Mouse (Mus musculus) G1E (cell line): ENCODE results near the gene Vsig8.

ENCODE experiments used
- CTCF ChIP-seq: IDR thresholded peaks from 2 replicates; pipeline ENCODE4 v1.5.1; 2012; ENCODE audit warnings: low read depth, low read length, inconsistent platforms, mixed read lengths
- GATA1 ChIP-seq: IDR thresholded peaks from 2 replicates; pipeline ENCODE4 v1.6.1; 2012; ENCODE audit warnings: borderline replicate concordance, low read length, inconsistent platforms, mixed read lengths
- GATA2 ChIP-seq: IDR thresholded peaks from 2 replicates; pipeline ENCODE4 v1.6.1; 2012; ENCODE audit warnings: low read depth, low read length, inconsistent platforms, borderline replicate concordance
- POLR2AphosphoS5 ChIP-seq: IDR thresholded peaks from 2 replicates; pipeline ENCODE4 v1.6.1; 2012; ENCODE audit warnings: low read depth, low read length, inconsistent platforms; ENCODE audit not compliant: insufficient replicate concordance
- TAL1 ChIP-seq: conservative IDR thresholded peaks from 2 replicates; pipeline ENCODE4 v1.6.1; 2012; ENCODE audit warnings: low read depth, low read length, inconsistent platforms, mixed read lengths

DNA sequence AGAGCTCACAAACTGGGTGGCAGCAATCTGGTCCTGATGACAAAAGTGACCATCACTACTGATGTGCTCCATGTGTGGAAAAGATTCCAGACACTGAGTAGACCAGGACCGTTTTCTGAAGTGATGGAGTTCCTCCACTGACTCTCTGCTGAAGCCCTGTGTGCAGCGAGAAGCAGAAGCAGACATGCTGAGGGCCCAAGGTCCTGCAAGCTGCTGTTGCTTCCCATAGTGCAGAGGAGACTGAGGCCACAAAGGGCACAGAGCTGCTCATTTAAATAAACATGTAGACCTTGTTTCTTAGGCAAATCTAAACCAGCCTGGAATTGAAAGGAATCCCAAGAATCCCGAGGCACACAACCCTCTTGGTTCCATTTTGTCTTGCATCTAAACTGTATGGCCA, 37.6 kb downstream of the Vsig8 start:
- TF ChIP-seq GATA1 (no peak), TAL1 (no peak), CTCF (no peak), POLR2AphosphoS5 (no peak), GATA2 (no peak)
